Mouse (Mus musculus) kidney, embryonic 15.5 days (tissue): Measurements from ENCODE around the gene Cd63. TPM values are rescaled to one million over a fixed set of nuclear protein-coding genes. Genes with fewer than 3 reads are reported as not detected.
A peak's percentile ranks its signal among the peaks of the same experiment; 100 is the strongest.

Experiments used
- ATAC-seq: fragments of 200-750 bp; cut with Nextera tagmentation; replicated peaks from 2 replicates; pipeline ENCODE4 v1.8.0; 2017; ENCODE audit warnings: moderate TSS enrichment; ENCODE audit not compliant: low FRiP score
- H3K27ac ChIP-seq: fragments of 300-500 bp; sonication (generic); 2 replicates; pipeline ENCODE4 v1.5.1; 2015; ENCODE audit warnings: mild to moderate bottlenecking, inconsistent platforms
- H3K27me3 ChIP-seq: fragments of 300-500 bp; sonication (generic); 2 replicates; pipeline ENCODE4 v1.6.1; 2015; ENCODE audit warnings: inconsistent platforms
- H3K36me3 ChIP-seq: fragments of 300-500 bp; sonication (generic); 2 replicates; pipeline ENCODE4 v1.6.1; 2015; ENCODE audit warnings: inconsistent platforms
- H3K4me1 ChIP-seq: fragments of 300-500 bp; sonication (generic); 2 replicates; pipeline ENCODE4 v1.6.1; 2015; ENCODE audit warnings: inconsistent platforms
- H3K4me2 ChIP-seq: fragments of 300-500 bp; sonication (generic); 2 replicates; pipeline ENCODE4 v1.6.1; 2015; ENCODE audit warnings: moderate library complexity, mild to moderate bottlenecking, inconsistent platforms
- H3K4me3 ChIP-seq: fragments of 300-500 bp; sonication (generic); replicated peaks from 2 replicates; pipeline ENCODE4 v1.5.1; 2015; ENCODE audit warnings: mild to moderate bottlenecking, inconsistent platforms
- H3K9ac ChIP-seq: fragments of 300-500 bp; sonication (generic); 2 replicates; pipeline ENCODE4 v1.6.1; 2015; ENCODE audit warnings: mild to moderate bottlenecking, inconsistent platforms
- H3K9me3 ChIP-seq: fragments of 300-500 bp; sonication (generic); replicated peaks from 2 replicates; pipeline ENCODE4 v1.6.1; 2016; ENCODE audit warnings: inconsistent platforms
- WGBS: fragments of 180-500 bp; shearing (Covaris S2); methylation state at CpG from one replicate; pipeline ENCODE4 v1.1.7; 2015; ENCODE audit warnings: mixed read lengths; 5-methylcytosine and 5-hydroxymethylcytosine counted together
- polyA plus RNA-seq: library from polyadenylated mRNA; unstranded; fragments of >200 nt; fragmentation: Nextera tagmentation; extraction: Ambion mirVana; gene quantifications from 2 replicates; pipeline ENCODE4 v1.2.1, GENCODE M21; 2015

The Cd63 gene
- polyA plus RNA-seq, 1 experiment from 2014 or later: 671 TPM

DNA sequence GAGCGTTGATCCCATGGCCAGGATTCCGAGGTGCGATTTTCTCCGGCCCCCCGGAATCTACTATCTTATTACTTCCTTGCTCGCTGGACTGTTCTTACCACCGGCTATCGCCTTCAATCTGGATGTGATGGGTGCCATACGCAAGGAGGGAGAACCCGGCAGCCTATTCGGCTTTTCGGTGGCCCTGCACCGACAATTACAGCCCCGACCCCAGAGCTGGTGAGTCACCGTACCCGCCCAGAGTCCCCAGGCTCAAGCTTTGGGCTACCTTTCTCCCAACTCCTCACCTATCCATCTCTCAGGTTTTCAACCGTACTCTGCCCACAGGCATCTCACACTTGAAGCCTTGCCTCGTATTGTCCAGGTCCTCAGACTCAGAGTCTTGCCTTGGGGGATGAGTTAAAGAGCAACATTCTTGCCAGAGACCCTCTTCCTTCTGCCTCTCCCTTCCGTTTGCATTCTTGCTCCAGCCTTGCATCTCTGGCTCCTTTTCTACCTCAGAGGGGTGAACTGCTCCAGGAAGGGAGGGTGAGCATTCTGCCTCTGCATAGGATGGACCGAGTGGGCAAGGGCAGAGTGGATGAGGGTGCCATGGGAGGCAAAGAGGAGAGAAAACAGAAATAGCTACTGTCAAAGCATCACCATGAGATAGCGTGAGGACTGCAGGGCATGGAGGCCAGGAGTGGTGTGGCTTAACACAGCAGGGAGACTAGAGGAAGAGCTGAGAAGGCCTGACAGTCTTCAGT, 33.4 kb downstream of the Cd63 start:
- no peaks in the 10 kb centered on the region for H3K36me3 ChIP-seq
- H3K9me3 ChIP-seq: no peaks in the 10 kb centered on the region
- H3K9ac ChIP-seq: no peak overlapping the region
- no peak overlapping the region for H3K27ac ChIP-seq
- peaks cover 16% of the 10 kb centered on the region for H3K4me1 ChIP-seq
- H3K27me3 ChIP-seq: peaks cover 75% of the 10 kb centered on the region
- 3% methylated on average over 21 of the region's 21 CpGs for WGBS
- peak overlapping the region; percentile 89 for H3K4me2 ChIP-seq
- 0 out of 2 replicates have a peak, but pooled peaks have one; percentile 9 for ATAC-seq
- H3K4me3 ChIP-seq: peak overlapping the region; percentile 48

DNA sequence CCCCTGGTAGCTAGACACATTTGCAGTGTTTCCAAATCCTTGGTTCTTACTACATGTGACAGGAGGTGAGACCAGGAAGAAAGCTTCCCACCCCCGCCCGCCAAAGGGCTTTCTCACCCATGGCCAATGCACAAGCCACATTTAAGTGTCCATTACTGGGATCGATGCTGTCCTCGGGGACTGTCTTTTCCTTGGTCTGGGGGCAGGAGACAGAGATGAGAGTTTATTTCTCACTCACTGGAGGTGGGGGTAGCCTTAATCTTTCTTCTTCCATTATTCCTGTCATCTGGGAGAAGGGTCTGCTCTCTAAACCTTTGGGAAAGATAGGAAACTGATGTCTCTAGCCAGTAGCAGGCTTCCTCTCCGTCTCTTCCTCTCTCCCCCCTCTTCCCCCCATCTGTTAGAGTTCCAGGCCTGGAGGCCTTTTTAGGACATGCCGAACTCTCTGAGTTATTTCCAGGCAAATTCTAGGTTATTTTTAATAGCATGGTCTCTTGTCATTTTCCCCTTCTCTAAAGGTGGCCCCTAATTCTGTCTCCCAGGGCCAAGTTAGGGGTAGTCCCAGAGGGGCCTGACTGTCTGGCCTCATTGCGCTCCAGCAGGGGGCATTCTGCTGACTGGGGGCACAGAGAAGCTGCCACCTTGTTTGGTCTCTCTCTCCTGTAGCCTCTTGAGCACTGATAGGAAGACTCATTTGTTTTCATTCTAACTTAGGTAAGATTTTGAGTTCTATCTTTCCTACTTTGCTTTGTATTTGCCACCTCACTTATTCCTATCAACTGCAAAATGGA, 34.4 kb downstream of the Cd63 start:
- Histone ChIP-seq H3K27ac (no peak overlapping the region), H3K4me2 (no peak overlapping the region)
- WGBS: 62% methylated on average over 7 of the region's 7 CpGs

DNA sequence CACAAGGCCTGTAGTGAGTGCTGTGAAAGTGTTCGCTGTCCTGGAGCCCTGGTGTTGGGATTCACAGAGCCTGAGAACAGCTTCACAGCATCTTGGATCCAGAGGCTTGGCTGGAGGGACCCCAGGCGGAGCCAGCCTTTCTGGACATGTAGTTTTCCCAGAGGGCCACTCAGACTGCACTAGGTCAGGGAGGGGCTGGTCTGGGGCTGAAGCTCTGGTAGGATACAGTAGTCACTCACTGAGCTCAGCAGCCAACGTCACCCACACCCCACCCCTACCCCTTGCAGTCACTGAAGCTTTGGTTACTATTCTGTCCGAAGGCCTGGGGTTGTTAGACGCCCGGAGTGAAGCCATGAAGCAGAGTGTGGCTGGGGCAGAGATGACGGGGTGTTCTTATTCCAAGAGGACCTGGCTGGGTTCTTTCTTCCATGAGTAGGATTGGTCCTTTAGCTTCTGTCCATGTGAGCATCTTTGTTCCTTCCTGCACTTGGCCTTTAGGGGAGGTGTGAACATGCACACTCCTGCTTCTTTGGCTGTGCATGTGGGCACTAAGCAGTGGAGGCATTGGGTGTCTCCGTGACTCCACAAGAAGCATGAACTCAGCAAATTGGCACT, 35.1 kb downstream of the Cd63 start:
- Histone ChIP-seq H3K36me3 (no peaks in the 10 kb centered on the region), H3K4me2 (peak overlapping the region; percentile 9; the same call in 1 of the 2 replicates), H3K27ac (no peak overlapping the region), H3K9ac (no peak overlapping the region), H3K9me3 (no peaks in the 10 kb centered on the region), H3K27me3 (peaks cover 60% of the 10 kb centered on the region), H3K4me1 (peaks cover 16% of the 10 kb centered on the region), H3K4me3 (no peak overlapping the region)
- no peak; the same call in 1 of the 2 replicates for ATAC-seq
- WGBS: 73% methylated on average over 8 of the region's 8 CpGs

More for the DNA sequence above, 34.4 kb downstream of the Cd63 start:
- Histone ChIP-seq H3K4me3 (no peak overlapping the region), H3K4me1 (peaks cover 16% of the 10 kb centered on the region), H3K9ac (no peak overlapping the region), H3K36me3 (no peaks in the 10 kb centered on the region), H3K27me3 (peaks cover 67% of the 10 kb centered on the region), H3K9me3 (no peaks in the 10 kb centered on the region)
- no peak for ATAC-seq

DNA sequence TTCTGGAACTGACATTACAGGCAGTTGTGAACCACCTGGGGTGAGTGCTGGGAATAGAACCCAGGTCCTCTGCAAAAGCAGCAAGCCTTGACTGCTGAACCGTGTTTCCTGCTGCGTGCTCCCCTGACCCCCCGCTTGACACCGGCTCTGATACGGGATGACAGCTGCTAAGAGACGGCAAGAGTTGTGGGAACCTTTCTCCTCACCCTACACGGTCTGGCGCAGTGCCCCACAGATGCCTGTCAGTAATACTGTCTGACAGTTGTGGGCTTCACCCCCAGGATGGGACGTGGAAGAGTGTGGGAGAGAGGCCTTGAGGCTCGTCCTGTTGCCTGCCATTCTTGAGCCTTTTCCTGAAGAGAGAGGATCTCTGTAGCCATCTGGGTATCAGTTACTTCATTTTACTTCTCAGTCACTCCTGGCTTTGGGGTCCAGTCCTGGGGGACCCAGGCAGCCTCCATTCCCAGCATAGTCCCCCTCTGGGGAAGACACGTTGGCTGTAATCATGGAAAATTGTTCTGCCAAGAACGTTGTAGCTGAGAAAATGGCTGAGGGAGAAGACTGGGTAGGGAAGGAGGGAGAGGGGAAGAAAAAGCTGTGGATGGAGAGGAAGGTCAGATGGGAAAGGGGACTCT, 37.1 kb downstream of the Cd63 start:
- H3K36me3 ChIP-seq: no peaks in the 10 kb centered on the region
- no peak overlapping the region for H3K4me2 ChIP-seq
- no peaks in the 10 kb centered on the region for H3K9me3 ChIP-seq
- H3K27me3 ChIP-seq: peaks cover 40% of the 10 kb centered on the region
- H3K9ac ChIP-seq: no peak overlapping the region
- H3K4me1 ChIP-seq: peaks cover 16% of the 10 kb centered on the region
- H3K27ac ChIP-seq: no peak overlapping the region
- H3K4me3 ChIP-seq: no peak overlapping the region
- 58% methylated on average over 12 of the region's 12 CpGs for WGBS
- no peak for ATAC-seq

DNA sequence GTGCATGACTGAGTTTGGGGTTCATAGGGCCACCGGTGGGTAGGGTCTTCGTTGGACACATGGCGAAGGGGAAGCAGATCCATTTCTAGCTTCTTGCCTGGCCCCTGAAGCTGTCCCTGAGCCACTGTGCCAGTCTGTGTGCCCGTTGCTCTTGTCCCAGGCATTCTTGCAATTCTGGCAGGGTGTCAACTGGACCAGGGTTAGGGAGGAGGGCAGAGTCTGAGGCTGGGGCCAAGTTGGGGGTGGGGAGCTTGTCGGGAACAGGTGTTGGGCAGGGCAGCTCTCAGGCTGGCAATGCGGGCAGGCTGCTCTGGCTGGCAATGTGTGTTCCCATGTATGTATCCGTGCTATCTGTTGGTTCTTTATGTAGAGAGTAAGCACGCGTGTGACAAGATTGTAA, 37.7 kb downstream of the Cd63 start:
- H3K4me3 ChIP-seq: no peak overlapping the region
- 85% methylated on average over 9 of the region's 9 CpGs for WGBS
- H3K9me3 ChIP-seq: no peaks in the 10 kb centered on the region
- H3K9ac ChIP-seq: no peak overlapping the region
- H3K27ac ChIP-seq: no peak overlapping the region
- no peaks in the 10 kb centered on the region for H3K36me3 ChIP-seq
- H3K4me2 ChIP-seq: no peak overlapping the region
- peaks cover 34% of the 10 kb centered on the region for H3K27me3 ChIP-seq
- ATAC-seq: no peak
- peaks cover 11% of the 10 kb centered on the region for H3K4me1 ChIP-seq

DNA sequence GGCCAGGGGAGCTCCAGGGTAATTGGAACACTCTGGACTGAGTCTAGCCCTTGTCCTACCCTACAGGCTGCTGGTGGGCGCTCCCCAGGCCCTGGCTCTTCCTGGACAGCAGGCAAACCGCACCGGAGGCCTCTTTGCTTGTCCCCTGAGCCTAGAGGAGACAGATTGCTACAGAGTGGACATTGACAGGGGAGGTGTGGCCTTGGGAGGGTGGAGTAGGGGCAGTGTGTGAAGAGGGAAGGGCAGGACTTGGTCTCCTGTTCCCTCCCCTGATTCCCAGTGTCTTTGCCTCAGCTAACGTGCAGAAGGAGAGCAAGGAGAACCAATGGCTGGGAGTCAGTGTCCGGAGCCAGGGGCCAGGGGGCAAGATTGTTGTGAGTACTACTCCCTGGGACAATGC, 38.2 kb downstream of the Cd63 start:
- H3K9ac ChIP-seq: no peak overlapping the region
- no peaks in the 10 kb centered on the region for H3K9me3 ChIP-seq
- WGBS: 45% methylated on average over 5 of the region's 5 CpGs
- H3K4me1 ChIP-seq: peaks cover 6% of the 10 kb centered on the region; the same call in 1 of the 2 replicates
- no peak overlapping the region for H3K4me2 ChIP-seq
- no peak for ATAC-seq
- peaks cover 29% of the 10 kb centered on the region for H3K27me3 ChIP-seq
- no peak overlapping the region for H3K27ac ChIP-seq
- H3K4me3 ChIP-seq: no peak overlapping the region
- H3K36me3 ChIP-seq: no peaks in the 10 kb centered on the region

DNA sequence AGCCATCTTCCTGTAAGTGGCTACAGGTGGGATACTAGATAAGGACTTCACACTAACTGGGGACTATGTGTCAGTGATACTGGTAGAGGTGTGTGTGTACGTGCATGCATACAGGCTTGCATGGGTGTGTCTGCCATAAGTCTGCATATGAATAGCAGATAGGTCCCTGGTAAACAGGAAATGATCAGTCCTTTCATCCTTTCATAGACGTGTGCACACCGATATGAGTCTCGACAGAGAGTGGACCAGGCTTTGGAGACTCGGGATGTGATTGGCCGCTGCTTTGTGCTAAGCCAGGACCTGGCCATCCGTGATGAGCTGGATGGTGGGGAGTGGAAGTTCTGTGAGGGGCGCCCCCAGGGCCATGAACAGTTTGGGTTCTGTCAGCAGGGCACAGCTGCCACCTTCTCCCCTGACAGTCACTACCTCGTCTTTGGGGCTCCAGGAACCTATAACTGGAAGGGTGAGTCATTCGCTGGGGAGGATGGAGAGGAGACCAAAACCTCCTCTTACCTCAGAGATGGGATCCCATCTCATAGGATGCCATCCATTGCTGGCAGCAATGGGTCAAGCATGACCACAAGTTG, 39.8 kb downstream of the Cd63 start:
- H3K9ac ChIP-seq: no peak overlapping the region

DNA sequence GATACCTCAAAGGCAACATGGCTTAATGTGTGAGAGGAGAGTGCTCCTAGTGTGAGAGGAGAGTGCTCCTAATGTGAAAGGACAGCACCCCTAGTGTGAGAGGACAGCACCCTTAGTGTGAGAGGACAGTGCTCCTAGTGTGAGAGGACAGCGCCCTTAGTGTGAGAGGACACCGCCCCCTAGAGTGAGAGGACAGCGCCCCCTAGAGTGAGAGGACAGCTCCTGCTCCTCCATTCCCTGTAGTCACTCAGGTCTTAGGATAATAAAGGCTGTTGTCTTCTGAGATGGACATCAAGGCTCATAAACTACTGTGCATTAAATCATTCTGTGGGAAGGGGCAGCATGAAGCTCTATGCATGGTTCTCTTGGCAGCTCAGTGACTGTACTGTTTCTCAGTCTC, 44.9 kb downstream of the Cd63 start:
- Histone ChIP-seq H3K4me1 (no peaks in the 10 kb centered on the region), H3K4me2 (no peak overlapping the region), H3K9me3 (no peaks in the 10 kb centered on the region), H3K27me3 (no peaks in the 10 kb centered on the region), H3K36me3 (no peaks in the 10 kb centered on the region), H3K9ac (no peak overlapping the region), H3K27ac (no peak overlapping the region), H3K4me3 (no peak overlapping the region)
- ATAC-seq: 0 out of 2 replicates have a peak, but pooled peaks have one; percentile 6
- WGBS: 26% methylated on average over 3 of the region's 3 CpGs

More for the DNA sequence above, 39.8 kb downstream of the Cd63 start:
- Histone ChIP-seq H3K36me3 (no peaks in the 10 kb centered on the region), H3K4me2 (no peak overlapping the region), H3K9me3 (no peaks in the 10 kb centered on the region), H3K4me1 (no peaks in the 10 kb centered on the region), H3K27ac (no peak overlapping the region), H3K4me3 (no peak overlapping the region), H3K27me3 (peaks cover 13% of the 10 kb centered on the region)
- no peak for ATAC-seq
- WGBS: 80% methylated on average over 10 of the region's 10 CpGs

DNA sequence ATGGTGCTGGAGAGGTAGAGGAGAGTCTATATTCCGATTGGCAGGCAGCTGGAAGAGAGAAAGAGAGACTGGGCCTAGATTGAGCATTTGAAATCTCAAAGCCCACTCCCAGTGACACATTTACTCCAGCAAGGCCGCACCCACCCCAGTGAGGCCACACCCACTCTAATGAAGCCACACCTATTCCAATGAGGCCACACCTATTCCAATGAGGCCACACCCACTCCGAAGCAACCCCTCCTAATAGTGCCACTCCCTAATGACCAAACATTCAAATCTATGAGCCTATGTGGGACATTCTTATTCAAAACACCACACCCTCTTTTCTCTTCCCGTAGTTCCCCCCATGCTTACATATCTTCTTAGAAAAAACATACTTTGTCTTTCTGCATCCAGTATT, 46.7 kb downstream of the Cd63 start:
- no peaks in the 10 kb centered on the region for H3K27me3 ChIP-seq
- H3K36me3 ChIP-seq: no peaks in the 10 kb centered on the region
- no peak overlapping the region for H3K27ac ChIP-seq
- H3K4me2 ChIP-seq: no peak overlapping the region
- WGBS: 81% methylated on average over 4 of the region's 4 CpGs
- H3K4me1 ChIP-seq: no peaks in the 10 kb centered on the region
- H3K9ac ChIP-seq: no peak overlapping the region
- no peaks in the 10 kb centered on the region for H3K9me3 ChIP-seq
- no peak overlapping the region for H3K4me3 ChIP-seq
- no peak for ATAC-seq

DNA sequence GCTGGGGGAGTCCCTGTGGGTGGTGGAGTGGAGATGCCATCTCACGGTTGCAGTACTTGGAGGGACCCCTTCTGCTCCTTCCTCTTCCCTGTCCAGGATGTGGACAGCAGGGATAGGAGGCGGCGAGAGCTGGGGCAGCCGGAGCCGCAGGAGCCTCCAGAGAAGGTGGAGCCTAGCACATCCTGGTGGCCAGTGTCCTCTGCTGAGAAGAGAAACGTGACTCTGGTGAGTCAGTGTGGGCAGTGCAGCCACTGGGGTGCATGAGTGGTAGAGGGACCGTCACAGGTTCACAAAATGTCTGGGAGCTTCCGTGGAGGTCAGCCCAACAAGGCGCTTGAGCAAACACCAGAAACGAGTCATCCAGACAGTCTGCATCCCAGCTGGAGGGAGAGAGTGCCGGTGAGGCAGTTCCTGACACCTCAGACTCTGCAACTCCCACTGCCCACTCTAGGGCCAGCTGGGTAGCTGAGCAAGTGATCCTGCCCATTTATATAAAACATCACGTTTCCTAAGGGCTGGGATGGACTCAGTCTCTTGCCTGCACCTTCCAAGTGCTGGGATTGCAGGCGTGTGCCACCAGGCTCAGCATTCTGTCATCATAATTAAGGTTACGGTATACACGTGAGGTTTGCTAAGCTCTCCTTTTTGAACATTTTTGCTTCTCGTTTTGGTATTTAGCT, 49.6 kb downstream of the Cd63 start:
- Histone ChIP-seq H3K4me3 (no peak overlapping the region), H3K9me3 (no peaks in the 10 kb centered on the region), H3K9ac (no peak overlapping the region), H3K27ac (no peak overlapping the region), H3K4me2 (no peak overlapping the region), H3K36me3 (no peaks in the 10 kb centered on the region), H3K4me1 (no peaks in the 10 kb centered on the region), H3K27me3 (no peaks in the 10 kb centered on the region)
- 54% methylated on average over 16 of the region's 16 CpGs for WGBS
- no peak; the same call in 1 of the 2 replicates for ATAC-seq

DNA sequence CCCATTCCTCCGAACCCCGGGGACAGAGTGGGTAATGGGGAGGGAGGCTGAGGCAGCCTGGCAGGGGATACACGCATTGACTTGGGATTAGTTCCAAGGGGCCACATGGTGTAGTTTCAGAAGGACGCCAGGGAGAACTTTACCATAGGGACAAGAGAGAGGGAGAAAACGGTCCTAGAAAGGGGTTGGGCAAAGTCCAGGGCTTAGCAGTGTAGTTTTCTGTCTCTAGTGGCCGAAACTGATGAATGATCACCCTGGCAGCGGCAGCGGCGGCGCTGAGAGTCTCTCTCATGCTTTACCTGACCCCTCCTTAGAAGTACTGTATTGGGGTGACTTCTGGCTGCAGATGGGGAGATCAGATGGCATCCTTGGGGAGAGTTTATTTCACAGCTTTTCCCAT, 57.6 kb downstream of the Cd63 start:
- H3K9me3 ChIP-seq: no peaks in the 10 kb centered on the region
- no peaks in the 10 kb centered on the region for H3K4me1 ChIP-seq
- 0 out of 2 replicates have a peak, but pooled peaks cover 4% of the 10 kb centered on the region for H3K27me3 ChIP-seq
- H3K27ac ChIP-seq: no peak overlapping the region
- no peaks in the 10 kb centered on the region for H3K36me3 ChIP-seq
- no peak overlapping the region for H3K9ac ChIP-seq
- no peak for ATAC-seq
- no peak overlapping the region for H3K4me3 ChIP-seq
- 81% methylated on average over 10 of the region's 10 CpGs for WGBS
- H3K4me2 ChIP-seq: no peak overlapping the region
